Mouse (Mus musculus) lung, adult 2 months (tissue): ENCODE results near the gene C1ra.

Experiments used
- CTCF ChIP-seq: fragments of 200-500 bp; IDR thresholded peaks from 2 replicates; pipeline ENCODE4 v1.5.1; 2011; ENCODE audit warnings: mild to moderate bottlenecking, low read length, control low read depth; ENCODE audit not compliant: insufficient read depth
- POLR2A ChIP-seq: fragments of 200-500 bp; IDR thresholded peaks from 2 replicates; pipeline ENCODE4 v1.6.1; 2011; ENCODE audit warnings: low read depth, mild to moderate bottlenecking, control low read depth, low read length, borderline replicate concordance; ENCODE audit errors: extremely low read depth

DNA sequence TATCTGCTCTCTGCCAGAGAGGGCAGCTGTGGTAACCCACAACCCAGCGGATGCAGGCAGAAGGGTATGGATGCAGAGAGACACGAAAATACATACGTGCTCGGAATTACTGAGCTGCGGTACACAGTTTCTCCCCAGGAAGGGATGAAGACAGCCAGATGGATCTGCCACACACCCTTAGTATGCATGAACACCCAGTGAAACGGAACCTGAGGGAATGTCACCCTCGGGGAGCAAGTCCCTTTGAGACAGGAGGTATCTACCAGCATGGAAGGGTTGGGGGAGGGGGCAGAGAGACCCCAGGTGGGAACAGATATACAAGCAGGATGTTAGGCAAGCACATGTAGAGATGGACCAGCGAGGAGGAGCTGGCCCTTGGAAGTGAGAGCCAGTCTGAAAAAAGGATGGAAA lies 48.3 kb upstream of the C1ra start:
- TF ChIP-seq POLR2A (no peak), CTCF (no peak)
